Mouse (Mus musculus): ENCODE measurements around the gene Zfp800. TPM values are rescaled to one million over a fixed set of nuclear protein-coding genes. Genes with fewer than 3 reads are reported as not detected.

Zfp800 gene
- polyA plus RNA-seq, 1 experiment from 2014 or later, result 27.6 TPM

DNA sequence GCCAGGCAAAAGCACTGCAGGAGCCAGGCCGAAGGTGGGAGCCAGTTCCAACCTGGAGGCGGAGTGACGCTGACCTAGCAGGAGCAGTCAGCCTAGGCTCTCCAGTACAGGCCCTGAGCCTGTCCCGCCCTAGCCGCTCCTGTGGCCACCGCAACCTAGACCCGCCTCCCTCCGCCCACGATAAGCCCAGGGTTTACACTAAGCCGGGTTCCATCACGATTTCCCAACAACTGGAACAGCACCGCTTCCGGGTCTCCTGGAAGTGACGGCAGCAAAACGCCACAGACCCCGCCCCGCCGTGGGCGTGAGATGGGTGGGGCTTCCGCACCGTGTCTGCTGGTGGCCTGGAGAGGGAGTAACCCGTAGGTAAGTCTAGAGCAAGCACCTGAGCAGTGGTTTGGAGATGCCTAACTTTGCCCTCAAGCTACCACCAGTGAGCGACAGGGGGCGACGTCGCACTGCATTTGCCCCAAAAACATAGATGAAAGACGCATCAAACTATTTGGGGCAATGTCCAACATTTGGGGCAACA lies 23.7 kb upstream of the Zfp800 start:
- ATAC-seq (ENCODE audit: insufficient read depth, low FRiP score, low read depth), result peak; percentile 92
- Histone ChIP-seq H3K9ac (peak overlapping the region; percentile 72), H3K4me1 (peaks cover 22% of the 10 kb centered on the region), H3K4me3 (replicated peaks) (peak overlapping the region; percentile 81), H3K27me3 (replicated peaks) (no peaks in the 10 kb centered on the region), H3K4me2 (peak overlapping the region; percentile 79), H3K36me3 (peaks cover 23% of the 10 kb centered on the region), H3K9me3 (no peaks in the 10 kb centered on the region), H3K27ac (peak overlapping the region; percentile 79)
- WGBS, result under 1% methylated on average over 27 of the region's 27 CpGs

DNA sequence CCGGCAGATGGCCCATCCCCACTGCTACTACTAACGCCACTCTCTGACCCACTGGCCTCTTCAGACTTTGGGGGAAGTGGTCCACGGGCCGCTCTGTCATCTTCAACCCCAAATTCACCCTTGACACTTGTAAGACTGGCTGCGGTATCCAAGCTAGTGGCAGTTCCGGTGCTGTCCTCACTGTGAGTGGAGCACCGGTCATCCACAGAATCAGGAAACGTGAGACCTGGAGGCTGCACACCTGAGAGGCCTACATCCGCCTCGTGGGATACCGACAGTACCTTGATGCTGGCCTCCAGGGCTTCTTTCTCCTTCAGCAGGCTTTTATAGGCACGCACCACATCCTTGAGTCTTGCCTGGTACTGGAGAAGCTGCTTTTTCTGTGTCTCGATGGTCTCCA lies 23.1 kb upstream of the Zfp800 start:
- Histone ChIP-seq H3K4me2 (peak overlapping the region; percentile 79), H3K27ac (peak overlapping the region; percentile 79), H3K27me3 (replicated peaks) (no peaks in the 10 kb centered on the region), H3K4me3 (replicated peaks) (peak overlapping the region; percentile 81), H3K9ac (peak overlapping the region; percentile 72; the same call in 1 of the 2 replicates), H3K36me3 (peaks cover 19% of the 10 kb centered on the region), H3K9me3 (no peaks in the 10 kb centered on the region), H3K4me1 (peaks cover 22% of the 10 kb centered on the region)
- 14% methylated on average over 13 of the region's 13 CpGs for WGBS
- ATAC-seq (ENCODE audit: insufficient read depth, low FRiP score, low read depth), result no peak

DNA sequence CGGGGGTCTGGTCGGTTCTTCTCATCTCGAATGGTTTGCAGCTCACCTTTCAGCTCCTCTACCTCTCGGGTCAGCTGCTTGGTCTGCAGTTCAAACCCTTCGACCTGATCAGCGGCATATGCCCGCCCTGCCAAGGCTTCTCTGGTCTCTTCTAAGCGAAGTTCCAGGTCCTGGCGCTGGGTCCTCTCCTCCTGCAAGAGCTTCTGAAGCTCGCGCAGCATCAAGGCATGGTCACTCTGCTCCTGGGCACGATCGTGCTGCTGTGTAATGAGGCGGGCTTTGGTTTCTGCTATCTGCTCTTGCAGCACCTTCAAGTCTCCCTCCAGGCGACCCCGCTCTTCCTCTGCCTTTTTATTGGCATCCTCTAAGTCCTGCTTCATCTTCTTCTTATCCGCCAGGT lies 22.6 kb upstream of the Zfp800 start:
- peak overlapping the region; percentile 81 for H3K4me3 ChIP-seq (replicated peaks)
- peaks cover 17% of the 10 kb centered on the region for H3K36me3 ChIP-seq
- peaks cover 22% of the 10 kb centered on the region for H3K4me1 ChIP-seq
- 75% methylated on average over 17 of the region's 17 CpGs for WGBS
- H3K9ac ChIP-seq, result 0 out of 2 replicates have a peak overlapping the region, but pooled peaks have one; percentile 72
- no peak overlapping the region for H3K27ac ChIP-seq
- H3K27me3 ChIP-seq (replicated peaks), result no peaks in the 10 kb centered on the region
- H3K4me2 ChIP-seq, result peak overlapping the region; percentile 79
- H3K9me3 ChIP-seq, result no peaks in the 10 kb centered on the region
- no peak for ATAC-seq (ENCODE audit: insufficient read depth, low FRiP score, low read depth)

DNA sequence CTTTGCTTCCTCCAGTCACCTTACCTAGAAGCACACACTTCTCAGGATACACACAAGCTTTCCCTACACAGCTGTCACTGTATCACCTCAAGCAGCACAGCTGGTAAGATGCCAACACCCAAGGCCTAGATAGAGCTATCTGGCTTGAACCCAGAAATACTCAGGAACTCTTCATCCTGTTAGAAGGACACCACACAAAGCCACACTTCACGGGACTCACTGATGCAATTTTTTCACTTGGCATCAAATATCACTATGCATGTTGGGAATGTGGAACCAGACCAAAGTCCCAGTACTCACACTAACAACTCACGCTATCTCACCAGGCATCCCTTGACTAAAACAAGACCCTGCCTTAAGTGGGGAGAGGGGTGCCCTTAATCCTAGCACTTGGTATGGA lies 21.9 kb upstream of the Zfp800 start:
- Histone ChIP-seq H3K36me3 (peaks cover 20% of the 10 kb centered on the region), H3K9ac (no peak overlapping the region), H3K27ac (no peak overlapping the region), H3K9me3 (no peaks in the 10 kb centered on the region), H3K27me3 (replicated peaks) (no peaks in the 10 kb centered on the region), H3K4me1 (peaks cover 17% of the 10 kb centered on the region), H3K4me2 (peak overlapping the region; percentile 79; the same call in 1 of the 2 replicates), H3K4me3 (replicated peaks) (no peak overlapping the region)
- 65% methylated on average over 2 of the region's 2 CpGs for WGBS
- no peak for ATAC-seq (ENCODE audit: insufficient read depth, low FRiP score, low read depth)

DNA sequence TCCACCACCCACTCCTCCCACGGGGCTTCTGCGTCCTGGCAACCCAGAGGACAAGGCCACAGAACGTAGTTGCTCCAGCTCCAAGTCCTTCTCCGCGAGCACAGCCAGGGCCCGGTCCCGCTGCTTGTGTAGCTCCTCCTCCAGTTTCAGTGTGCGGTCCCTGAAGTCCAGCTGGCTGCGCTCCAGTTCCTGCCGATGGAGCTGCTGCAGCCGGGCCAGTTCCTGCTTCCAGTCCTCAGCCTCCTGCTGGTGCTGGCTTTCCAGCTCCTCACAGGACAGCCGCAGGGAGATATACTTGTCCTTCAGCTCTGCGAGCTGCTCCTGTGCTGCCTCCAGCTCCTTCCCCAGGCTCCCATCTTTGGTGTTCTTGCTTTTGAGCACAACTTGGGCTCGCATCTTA lies 20.6 kb upstream of the Zfp800 start:
- no peak overlapping the region for H3K9ac ChIP-seq
- no peak overlapping the region for H3K27ac ChIP-seq
- H3K9me3 ChIP-seq, result no peaks in the 10 kb centered on the region
- H3K4me3 ChIP-seq (replicated peaks), result no peak overlapping the region
- no peaks in the 10 kb centered on the region for H3K27me3 ChIP-seq (replicated peaks)
- 82% methylated on average over 14 of the region's 14 CpGs for WGBS
- peaks cover 20% of the 10 kb centered on the region for H3K36me3 ChIP-seq
- H3K4me1 ChIP-seq, result peaks cover 11% of the 10 kb centered on the region
- ATAC-seq (ENCODE audit: insufficient read depth, low FRiP score, low read depth), result no peak
- no peak overlapping the region for H3K4me2 ChIP-seq

DNA sequence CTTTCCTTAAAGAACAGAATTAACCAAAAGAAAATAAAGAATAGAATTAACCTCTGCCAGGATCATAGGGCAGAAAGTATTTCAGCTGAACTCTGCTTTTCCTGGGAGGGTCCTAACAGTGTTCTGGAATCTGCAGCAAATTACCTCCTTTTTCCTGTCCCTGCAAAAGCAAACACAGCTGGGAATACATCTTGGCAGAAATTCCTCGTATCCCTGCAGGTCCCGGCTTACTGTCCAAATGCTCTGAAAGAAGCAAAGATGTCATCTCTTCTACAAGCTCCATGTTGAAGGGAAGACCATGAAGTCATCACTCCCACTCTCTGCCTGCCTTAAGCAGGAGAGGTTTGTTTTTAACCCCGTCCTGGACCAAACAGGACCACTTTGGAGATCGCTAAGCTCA lies 19.2 kb upstream of the Zfp800 start:
- Histone ChIP-seq H3K4me2 (no peak overlapping the region), H3K4me3 (replicated peaks) (no peak overlapping the region), H3K36me3 (peaks cover 20% of the 10 kb centered on the region), H3K9me3 (no peaks in the 10 kb centered on the region), H3K27ac (no peak overlapping the region), H3K27me3 (replicated peaks) (no peaks in the 10 kb centered on the region), H3K9ac (no peak overlapping the region), H3K4me1 (peaks cover 11% of the 10 kb centered on the region)
- WGBS, result 68% methylated on average over 4 of the region's 4 CpGs
- no peak for ATAC-seq (ENCODE audit: insufficient read depth, low FRiP score, low read depth)

DNA sequence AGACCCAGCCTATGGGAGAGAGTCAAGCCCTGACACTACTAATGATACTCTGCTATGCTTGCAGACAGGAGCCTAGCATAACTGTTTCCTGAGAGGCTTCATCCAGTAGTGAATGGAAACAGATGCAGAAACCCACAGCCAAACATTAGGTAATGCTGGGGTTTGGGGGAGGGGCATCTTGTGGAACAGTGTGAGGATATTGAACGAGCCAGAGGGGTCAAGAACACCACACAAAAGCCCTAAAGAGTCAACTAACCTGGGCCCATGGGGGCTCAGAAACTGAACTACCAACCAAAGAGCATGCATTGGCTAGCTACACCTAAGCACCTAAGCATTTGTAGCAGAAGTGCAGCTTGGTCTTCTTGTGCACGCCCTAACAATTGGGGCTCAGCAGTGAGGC lies 13.4 kb upstream of the Zfp800 start:
- 68% methylated on average over 2 of the region's 2 CpGs for WGBS
- ATAC-seq (ENCODE audit: insufficient read depth, low FRiP score, low read depth), result no peak
- Histone ChIP-seq H3K4me3 (replicated peaks) (no peak overlapping the region), H3K36me3 (peaks cover 6% of the 10 kb centered on the region; the same call in 1 of the 2 replicates), H3K9ac (no peak overlapping the region), H3K27me3 (replicated peaks) (no peaks in the 10 kb centered on the region), H3K4me2 (no peak overlapping the region), H3K4me1 (no peaks in the 10 kb centered on the region), H3K27ac (no peak overlapping the region), H3K9me3 (no peaks in the 10 kb centered on the region)

DNA sequence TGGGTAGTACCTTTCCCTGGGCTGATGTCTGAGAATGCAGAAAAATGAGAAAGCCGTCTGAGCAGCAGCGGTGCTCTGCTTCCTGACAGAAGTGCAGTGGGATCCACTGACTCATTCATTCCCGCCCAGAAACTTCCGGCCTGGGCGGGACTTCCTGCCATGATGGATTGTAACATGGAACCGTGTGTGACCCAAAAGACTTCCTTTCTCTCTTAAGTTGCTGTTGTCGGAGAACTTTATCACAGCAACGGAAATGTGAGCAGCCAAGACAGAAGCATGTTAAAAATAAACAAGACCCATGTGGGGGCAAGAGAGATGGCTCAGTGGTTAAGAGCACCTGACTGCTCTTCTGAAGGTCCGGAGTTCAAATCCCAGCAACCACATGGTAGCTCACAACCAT lies 12.2 kb upstream of the Zfp800 start:
- ATAC-seq (ENCODE audit: insufficient read depth, low FRiP score, low read depth), result no peak
- WGBS, result 71% methylated on average over 9 of the region's 9 CpGs
- peaks cover under 1% of the 10 kb centered on the region; the same call in 1 of the 2 replicates for H3K36me3 ChIP-seq

DNA sequence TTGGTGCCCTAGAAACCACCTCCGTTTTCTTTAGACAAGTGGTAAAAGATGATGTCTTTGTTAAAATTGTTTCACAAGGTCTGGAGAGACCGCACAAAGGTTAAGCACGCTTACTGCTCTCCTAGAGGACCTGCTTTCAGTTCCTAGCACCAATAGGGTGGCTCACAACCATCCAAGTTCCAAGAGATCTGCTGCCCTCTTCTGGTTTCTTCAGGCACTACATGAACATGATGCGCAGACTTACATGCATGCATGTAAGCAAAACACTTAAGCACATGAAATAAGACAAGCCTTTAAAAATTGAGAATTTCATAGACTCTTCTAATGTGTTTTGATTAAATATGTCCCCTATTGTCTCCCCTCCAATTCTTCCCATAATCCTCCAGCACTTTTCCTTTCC lies 2.0 kb upstream of the Zfp800 start:
- H3K4me3 ChIP-seq (replicated peaks), result no peak overlapping the region
- H3K27ac ChIP-seq, result no peak overlapping the region
- no peaks in the 10 kb centered on the region for H3K9me3 ChIP-seq
- H3K4me1 ChIP-seq, result no peaks in the 10 kb centered on the region
- H3K4me2 ChIP-seq, result no peak overlapping the region
- no peak for ATAC-seq (ENCODE audit: insufficient read depth, low FRiP score, low read depth)
- H3K27me3 ChIP-seq (replicated peaks), result peaks cover 18% of the 10 kb centered on the region
- no peaks in the 10 kb centered on the region for H3K36me3 ChIP-seq
- WGBS, result 88% methylated on average over 4 of the region's 4 CpGs
- H3K9ac ChIP-seq, result no peak overlapping the region

More for the DNA sequence above, 12.2 kb upstream of the Zfp800 start:
- Histone ChIP-seq H3K4me3 (replicated peaks) (no peak overlapping the region), H3K4me2 (no peak overlapping the region), H3K9ac (no peak overlapping the region), H3K4me1 (no peaks in the 10 kb centered on the region), H3K9me3 (no peaks in the 10 kb centered on the region), H3K27ac (no peak overlapping the region), H3K27me3 (replicated peaks) (no peaks in the 10 kb centered on the region)

DNA sequence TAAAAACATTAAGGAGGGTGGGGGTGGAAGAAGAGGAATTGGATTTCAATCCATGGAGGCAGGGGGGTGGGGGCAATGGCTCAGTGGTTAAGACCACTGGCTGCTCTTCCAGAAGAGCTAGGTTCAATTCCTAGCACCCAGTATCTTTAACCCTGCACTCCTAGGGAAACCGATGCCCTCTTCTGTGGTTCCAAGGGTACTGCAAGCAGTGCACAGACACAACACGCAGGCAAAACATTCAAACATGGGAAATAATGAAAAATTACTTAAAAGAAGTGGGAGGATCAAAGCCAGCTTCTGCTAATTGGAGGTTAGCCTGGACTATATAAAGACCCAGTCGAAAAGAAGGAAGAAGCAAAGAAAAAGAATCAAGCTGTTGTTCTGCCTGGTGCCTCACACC lies 921 bp upstream of the Zfp800 start:
- 78% methylated on average over 3 of the region's 3 CpGs for WGBS
- Histone ChIP-seq H3K36me3 (no peaks in the 10 kb centered on the region), H3K4me3 (replicated peaks) (no peak overlapping the region), H3K9me3 (no peaks in the 10 kb centered on the region), H3K4me2 (no peak overlapping the region), H3K9ac (no peak overlapping the region), H3K27ac (no peak overlapping the region), H3K4me1 (no peaks in the 10 kb centered on the region), H3K27me3 (replicated peaks) (peaks cover 18% of the 10 kb centered on the region)
- no peak for ATAC-seq (ENCODE audit: insufficient read depth, low FRiP score, low read depth)

DNA sequence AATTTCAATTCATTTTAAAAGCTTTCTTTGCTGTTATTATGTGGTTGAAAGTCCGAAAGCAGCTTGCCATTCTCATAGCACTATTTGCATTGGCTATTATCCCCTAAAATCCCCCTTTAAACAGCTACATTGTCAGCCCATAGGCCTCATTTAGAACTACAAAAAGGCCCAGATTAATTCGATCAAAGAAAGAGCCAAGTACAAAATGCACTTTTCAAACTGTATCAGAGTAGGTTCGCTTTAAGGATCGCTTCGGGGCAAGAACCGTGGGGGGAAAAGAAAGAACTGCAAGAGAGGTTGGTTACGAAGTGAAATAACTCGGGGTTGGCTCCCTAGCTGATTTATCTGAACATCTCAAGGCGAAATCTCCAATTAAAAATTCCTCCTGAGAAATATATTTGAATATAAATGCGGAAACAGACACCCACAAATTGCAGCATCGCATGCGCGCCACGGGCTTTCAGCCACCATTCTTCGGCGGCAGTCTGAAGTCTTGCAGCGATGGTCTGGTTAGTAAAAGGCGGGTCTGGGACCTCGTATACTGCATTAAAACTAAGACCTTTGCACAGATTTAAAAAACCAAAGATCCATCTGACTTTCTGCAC lies 850 bp downstream of the Zfp800 start:
- H3K4me2 ChIP-seq, result peak overlapping the region; percentile 81
- ATAC-seq (ENCODE audit: insufficient read depth, low FRiP score, low read depth), result no peak
- no peaks in the 10 kb centered on the region for H3K4me1 ChIP-seq
- no peaks in the 10 kb centered on the region for H3K9me3 ChIP-seq
- peak overlapping the region; percentile 39 for H3K4me3 ChIP-seq (replicated peaks)
- H3K27me3 ChIP-seq (replicated peaks), result peaks cover 18% of the 10 kb centered on the region
- H3K36me3 ChIP-seq, result no peaks in the 10 kb centered on the region
- WGBS, result 4% methylated on average over 19 of the region's 19 CpGs
- no peak overlapping the region for H3K27ac ChIP-seq
- no peak overlapping the region for H3K9ac ChIP-seq

DNA sequence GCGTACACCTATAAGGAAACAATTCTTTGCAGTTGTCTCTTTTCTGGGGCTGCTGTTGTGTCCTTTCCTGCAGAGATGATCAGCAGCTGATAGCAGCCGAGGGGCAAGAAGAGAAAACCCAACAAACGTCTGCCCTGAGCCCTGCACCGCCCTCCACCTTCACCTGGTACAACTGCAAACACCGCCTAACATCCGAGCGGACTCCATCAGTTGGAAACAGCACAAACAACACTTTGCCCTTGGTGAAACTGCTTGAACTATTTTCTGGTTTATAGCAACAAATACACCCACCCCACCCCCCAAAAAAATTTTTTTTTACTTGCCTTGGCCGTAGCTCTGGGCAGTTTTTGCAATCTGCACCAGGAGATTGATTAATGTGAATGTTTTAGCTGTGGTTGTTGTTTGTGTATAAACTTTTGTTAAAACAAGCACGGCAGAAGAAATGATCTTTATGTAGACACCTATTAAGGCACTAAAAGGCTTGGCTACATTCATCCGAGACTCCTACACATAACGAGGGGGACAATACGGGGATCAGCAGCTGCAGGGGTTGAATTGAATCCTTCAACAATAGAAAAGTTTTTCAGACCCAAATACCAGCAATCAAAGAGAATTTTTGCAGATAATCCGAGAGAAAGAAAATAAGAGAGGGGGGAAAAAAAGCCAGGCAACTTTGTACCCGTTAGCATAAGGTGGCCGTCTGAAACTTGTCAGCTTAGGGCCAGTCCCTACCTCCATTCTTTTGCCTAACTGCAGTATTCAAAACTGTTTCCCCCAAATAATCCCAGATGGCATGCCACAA lies 1.6 kb downstream of the Zfp800 start:
- no peaks in the 10 kb centered on the region for H3K9me3 ChIP-seq
- peaks cover 18% of the 10 kb centered on the region for H3K27me3 ChIP-seq (replicated peaks)
- H3K36me3 ChIP-seq, result no peaks in the 10 kb centered on the region
- ATAC-seq (ENCODE audit: insufficient read depth, low FRiP score, low read depth), result no peak
- H3K27ac ChIP-seq, result no peak overlapping the region
- H3K4me1 ChIP-seq, result no peaks in the 10 kb centered on the region
- peak overlapping the region; percentile 81 for H3K4me2 ChIP-seq
- peak overlapping the region; percentile 39; the same call in 1 of the 2 replicates for H3K4me3 ChIP-seq (replicated peaks)
- 41% methylated on average over 15 of the region's 15 CpGs for WGBS
- no peak overlapping the region for H3K9ac ChIP-seq
